Mouse (Mus musculus) gastrocnemius, adult 2 months (tissue): Measurements from ENCODE around the gene Car11. TPM values are rescaled to one million over a fixed set of nuclear protein-coding genes. Genes with fewer than 3 reads are reported as not detected.
A peak's percentile ranks its signal among the peaks of the same experiment; 100 is the strongest.
"Not testable (repeated sequence)": the region's sequence is repeated elsewhere in the genome, so short reads cannot be mapped to it uniquely, and the experiment has no call there.

Source experiments
- DNase-seq: peaks from one replicate; pipeline ENCODE4 v3.0.0; 2022
- H3K27ac ChIP-seq: fragments of 200-600 bp; 2 replicates; pipeline ENCODE4 v1.8.1; 2022; ENCODE audit warnings: mild to moderate bottlenecking
- H3K4me3 ChIP-seq: fragments of 200-600 bp; 2 replicates; pipeline ENCODE4 v1.8.1; 2022; ENCODE audit warnings: mild to moderate bottlenecking, moderate library complexity
- CTCF ChIP-seq: fragments of 200-600 bp; IDR thresholded peaks from 2 replicates; pipeline ENCODE4 v1.8.1; 2022; ENCODE audit warnings: antibody characterized with exemption, mild to moderate bottlenecking, moderate library complexity
- intact Hi-C: fragments of 180-260 bp; cut with DNase I; formaldehyde crosslinking; loops from one replicate; pipeline ENCODE4 v1.15.1; 2025
- long read RNA-seq, 2 experiments: library from polyadenylated mRNA; stranded (forward); transcript quantifications; one replicate each; pipeline ENCODE4 v2.0.0; 2021
- total RNA-seq, 2 experiments: library from RNA; stranded (reverse); gene quantifications; 2 replicates each; pipeline ENCODE4 v1.2.3; 2021

Gene Car11
- 10 to 100 TPM in 1 of 2 experiments, 1 to 10 TPM in 1; 7.7 to 16.4 TPM for total RNA-seq
- long read RNA-seq, experiment 1, partial matches to known transcripts: 2 of 7 reads
- long read RNA-seq, experiment 1, other reads (novel, unspliced or antisense): 1 of 7 reads
- long read RNA-seq, experiment 2, transcript Car11-201 (9 exons, 1,585 nt): major isoform, 5 of 8 reads
- long read RNA-seq, experiment 2, partial matches to known transcripts: 1 of 8 reads
- long read RNA-seq, experiment 2, other reads (novel, unspliced or antisense): 2 of 8 reads

- DNase-seq: peak; percentile 55
- Histone ChIP-seq H3K4me3 (peak within 1 kb of the TSS; percentile 67), H3K27ac (peak within 1 kb of the TSS; percentile 87)
- intact Hi-C loops: loop anchor here (5.0 kb wide), 1 partner anchor 232 kb away; the partner anchor contains the start of gene Bax
- no peak for TF ChIP-seq CTCF
These were observed at the start of gene Car11 for GRCm38 (mm10) chr7:45699523-45700141. Car11 (plus strand) TSS chr7:45699843.

GRCm38 (mm10) chr7:45650484-45650883 is 49.2 kb upstream of the Car11 start:
- H3K4me3 ChIP-seq, intact Hi-C loops: not testable (repeated sequence)
- H3K27ac ChIP-seq: peak overlapping the region; percentile 86
- DNase-seq: peak; percentile 32

GRCm38 (mm10) chr7:45654424-45655047 is 45.1 kb upstream of the Car11 start:
- no peak for TF ChIP-seq CTCF
- no peak for DNase-seq
- H3K4me3 ChIP-seq: peak overlapping the region; percentile 2; the same call in 1 of the 2 replicates
- intact Hi-C loops: no loop called here
- no peak overlapping the region for H3K27ac ChIP-seq

- no peak for DNase-seq
- intact Hi-C loops: no loop called here
- no peak overlapping the region for H3K4me3 ChIP-seq
- no peak for TF ChIP-seq CTCF
- H3K27ac ChIP-seq: no peak overlapping the region
These were observed 38.7 kb upstream of the Car11 start for GRCm38 (mm10) chr7:45660746-45661478.

- intact Hi-C loops, H3K4me3 ChIP-seq, H3K27ac ChIP-seq, DNase-seq: not testable (repeated sequence)
These were observed 37.9 kb upstream of the Car11 start for GRCm38 (mm10) chr7:45661702-45662101.

GRCm38 (mm10) chr7:45665303-45666138 is 34.1 kb upstream of the Car11 start:
- no peak overlapping the region for H3K27ac ChIP-seq
- peak; percentile 11 for DNase-seq
- TF ChIP-seq CTCF: no peak
- no peak overlapping the region for H3K4me3 ChIP-seq
- intact Hi-C loops: no loop called here

- intact Hi-C loops: no loop called here
These were observed 33.5 kb upstream of the Car11 start, which contains the start of gene Fut2 for GRCm38 (mm10) chr7:45666161-45666560. Fut2 (minus strand) TSS chr7:45666394.

GRCm38 (mm10) chr7:45667761-45668160 is 31.9 kb upstream of the Car11 start:
- intact Hi-C loops: no loop called here

More at GRCm38 (mm10) chr7:45666161-45666560, 33.5 kb upstream of the Car11 start, which contains the start of gene Fut2:
- no peak within 1 kb of the TSS for H3K4me3 ChIP-seq
- TF ChIP-seq CTCF: no peak
- no peak within 1 kb of the TSS for H3K27ac ChIP-seq
- peak; percentile 8 for DNase-seq

GRCm38 (mm10) chr7:45668921-45669320 is 30.7 kb upstream of the Car11 start:
- DNase-seq: peak; percentile 3
- Histone ChIP-seq H3K4me3 (no peak overlapping the region), H3K27ac (no peak overlapping the region)
- peak; percentile 46 for TF ChIP-seq CTCF
- intact Hi-C loops: no loop called here

More at GRCm38 (mm10) chr7:45667761-45668160, 31.9 kb upstream of the Car11 start:
- Histone ChIP-seq H3K27ac (no peak overlapping the region), H3K4me3 (no peak overlapping the region)
- peak; percentile 25 for DNase-seq
- TF ChIP-seq CTCF: no peak

GRCm38 (mm10) chr7:45677627-45678295 is 21.9 kb upstream of the Car11 start:
- no peak for DNase-seq
- no peak overlapping the region for H3K27ac ChIP-seq
- intact Hi-C loops: no loop called here

GRCm38 (mm10) chr7:45678513-45678912 is 21.1 kb upstream of the Car11 start:
- TF ChIP-seq CTCF: no peak
- no peak overlapping the region for H3K27ac ChIP-seq
- intact Hi-C loops: no loop called here
- no peak for DNase-seq
- no peak overlapping the region for H3K4me3 ChIP-seq

More at GRCm38 (mm10) chr7:45677627-45678295, 21.9 kb upstream of the Car11 start:
- no peak for TF ChIP-seq CTCF
- no peak overlapping the region for H3K4me3 ChIP-seq
